Mouse (Mus musculus): ENCODE data around the gene Cdc14b. TPM values are rescaled to one million over a fixed set of nuclear protein-coding genes. Genes with fewer than 3 reads are reported as not detected.
A peak's percentile ranks its signal among the peaks of the same experiment; 100 is the strongest.

The Cdc14b gene
- polyA plus RNA-seq, 1 experiment from 2014 or later = 29.5 TPM

GRCm38 (mm10) chr13:64237681-64238157, 37.4 kb downstream of the Cdc14b start:
- Histone ChIP-seq H3K27ac (replicated peaks; ENCODE audit: low read depth, low read length) (no peak overlapping the region), H3K4me2 (ENCODE audit: low read depth, low read length) (no peak overlapping the region), H3K9ac (replicated peaks; ENCODE audit: low read length) (no peak overlapping the region), H3K4me1 (ENCODE audit: control insufficient read depth, insufficient read depth, low read length) (no peaks in the 10 kb centered on the region), H3K27me3 (ENCODE audit: control insufficient read depth, insufficient read depth, low read length) (no peaks in the 10 kb centered on the region), H3K36me3 (replicated peaks; ENCODE audit: control insufficient read depth, insufficient read depth, low read depth, low read length) (no peaks in the 10 kb centered on the region), H3K4me3 (ENCODE audit: low read depth, low read length) (no peak overlapping the region), H3K9me3 (replicated peaks; ENCODE audit: control insufficient read depth, low read length) (no peaks in the 10 kb centered on the region)
- DNase-seq (ENCODE audit: low spot score) = no peak
- no peak for ATAC-seq (replicated peaks; ENCODE audit: insufficient number of reproducible peaks, low FRiP score, low TSS enrichment, low read depth)

- H3K27ac ChIP-seq (replicated peaks; ENCODE audit: low read depth, low read length) = no peak overlapping the region
- H3K9me3 ChIP-seq (replicated peaks; ENCODE audit: control insufficient read depth, low read length) = no peaks in the 10 kb centered on the region
- H3K9ac ChIP-seq (replicated peaks; ENCODE audit: low read length) = no peak overlapping the region
- H3K36me3 ChIP-seq (replicated peaks; ENCODE audit: control insufficient read depth, insufficient read depth, low read depth, low read length) = no peaks in the 10 kb centered on the region
- no peaks in the 10 kb centered on the region for H3K4me1 ChIP-seq (ENCODE audit: control insufficient read depth, insufficient read depth, low read length)
- no peak overlapping the region for H3K4me3 ChIP-seq (ENCODE audit: low read depth, low read length)
- no peaks in the 10 kb centered on the region for H3K27me3 ChIP-seq (ENCODE audit: control insufficient read depth, insufficient read depth, low read length)
- H3K4me2 ChIP-seq (ENCODE audit: low read depth, low read length) = no peak overlapping the region
- DNase-seq (ENCODE audit: low spot score) = no peak
- no peak for ATAC-seq (replicated peaks; ENCODE audit: insufficient number of reproducible peaks, low FRiP score, low TSS enrichment, low read depth)
- WGBS = 66% methylated on average over 4 of the region's 4 CpGs
Observed at GRCm38 (mm10) chr13:64237000-64237680, 38.0 kb downstream of the Cdc14b start.

- H3K4me1 ChIP-seq (ENCODE audit: control insufficient read depth, insufficient read depth, low read length) = no peaks in the 10 kb centered on the region
- no peak overlapping the region for H3K4me3 ChIP-seq (ENCODE audit: low read depth, low read length)
- no peaks in the 10 kb centered on the region for H3K36me3 ChIP-seq (replicated peaks; ENCODE audit: control insufficient read depth, insufficient read depth, low read depth, low read length)
- no peaks in the 10 kb centered on the region for H3K27me3 ChIP-seq (ENCODE audit: control insufficient read depth, insufficient read depth, low read length)
- H3K9ac ChIP-seq (replicated peaks; ENCODE audit: low read length) = no peak overlapping the region
- DNase-seq (ENCODE audit: low spot score) = peak; percentile 12
- peak overlapping the region; percentile 31; the same call in 1 of the 2 replicates for H3K27ac ChIP-seq (replicated peaks; ENCODE audit: low read depth, low read length)
- no peak for ATAC-seq (replicated peaks; ENCODE audit: insufficient number of reproducible peaks, low FRiP score, low TSS enrichment, low read depth)
- WGBS = 63% methylated on average over 3 of the region's 3 CpGs
- H3K9me3 ChIP-seq (replicated peaks; ENCODE audit: control insufficient read depth, low read length) = no peaks in the 10 kb centered on the region
- no peak overlapping the region for H3K4me2 ChIP-seq (ENCODE audit: low read depth, low read length)
Observed at GRCm38 (mm10) chr13:64235777-64236176, 39.3 kb downstream of the Cdc14b start.

GRCm38 (mm10) chr13:64235062-64235715, 39.9 kb downstream of the Cdc14b start:
- no peak for ATAC-seq (replicated peaks; ENCODE audit: insufficient number of reproducible peaks, low FRiP score, low TSS enrichment, low read depth)
- H3K36me3 ChIP-seq (replicated peaks; ENCODE audit: control insufficient read depth, insufficient read depth, low read depth, low read length) = no peaks in the 10 kb centered on the region
- H3K9me3 ChIP-seq (replicated peaks; ENCODE audit: control insufficient read depth, low read length) = no peaks in the 10 kb centered on the region
- H3K27ac ChIP-seq (replicated peaks; ENCODE audit: low read depth, low read length) = peak overlapping the region; percentile 41; the same call in 1 of the 2 replicates
- no peaks in the 10 kb centered on the region for H3K4me1 ChIP-seq (ENCODE audit: control insufficient read depth, insufficient read depth, low read length)
- peak; percentile 76 for DNase-seq (ENCODE audit: low spot score)
- H3K4me3 ChIP-seq (ENCODE audit: low read depth, low read length) = no peak overlapping the region
- no peaks in the 10 kb centered on the region for H3K27me3 ChIP-seq (ENCODE audit: control insufficient read depth, insufficient read depth, low read length)
- no peak overlapping the region for H3K4me2 ChIP-seq (ENCODE audit: low read depth, low read length)
- H3K9ac ChIP-seq (replicated peaks; ENCODE audit: low read length) = no peak overlapping the region
- 29% methylated on average over 4 of the region's 4 CpGs for WGBS

- Histone ChIP-seq H3K36me3 (replicated peaks; ENCODE audit: control insufficient read depth, insufficient read depth, low read depth, low read length) (no peaks in the 10 kb centered on the region), H3K27me3 (ENCODE audit: control insufficient read depth, insufficient read depth, low read length) (no peaks in the 10 kb centered on the region), H3K9ac (replicated peaks; ENCODE audit: low read length) (no peak overlapping the region), H3K9me3 (replicated peaks; ENCODE audit: control insufficient read depth, low read length) (no peaks in the 10 kb centered on the region), H3K4me2 (ENCODE audit: low read depth, low read length) (no peak overlapping the region), H3K4me1 (ENCODE audit: control insufficient read depth, insufficient read depth, low read length) (no peaks in the 10 kb centered on the region), H3K27ac (replicated peaks; ENCODE audit: low read depth, low read length) (no peak overlapping the region), H3K4me3 (ENCODE audit: low read depth, low read length) (no peak overlapping the region)
- 83% methylated on average over 4 of the region's 4 CpGs for WGBS
- ATAC-seq (replicated peaks; ENCODE audit: insufficient number of reproducible peaks, low FRiP score, low TSS enrichment, low read depth) (no peak), DNase-seq (ENCODE audit: low spot score) (no peak)
Observed at GRCm38 (mm10) chr13:64233139-64233538, 42.0 kb downstream of the Cdc14b start.

- Histone ChIP-seq H3K9me3 (replicated peaks; ENCODE audit: control insufficient read depth, low read length) (no peaks in the 10 kb centered on the region), H3K27ac (replicated peaks; ENCODE audit: low read depth, low read length) (no peak overlapping the region), H3K27me3 (ENCODE audit: control insufficient read depth, insufficient read depth, low read length) (no peaks in the 10 kb centered on the region), H3K4me2 (ENCODE audit: low read depth, low read length) (no peak overlapping the region), H3K4me3 (ENCODE audit: low read depth, low read length) (no peak overlapping the region), H3K4me1 (ENCODE audit: control insufficient read depth, insufficient read depth, low read length) (no peaks in the 10 kb centered on the region), H3K9ac (replicated peaks; ENCODE audit: low read length) (no peak overlapping the region), H3K36me3 (replicated peaks; ENCODE audit: control insufficient read depth, insufficient read depth, low read depth, low read length) (no peaks in the 10 kb centered on the region)
- 87% methylated on average over 4 of the region's 4 CpGs for WGBS
- no peak for DNase-seq (ENCODE audit: low spot score)
- ATAC-seq (replicated peaks; ENCODE audit: insufficient number of reproducible peaks, low FRiP score, low TSS enrichment, low read depth) = no peak
Observed at GRCm38 (mm10) chr13:64226725-64227124, 48.4 kb downstream of the Cdc14b start.

- Histone ChIP-seq H3K36me3 (replicated peaks; ENCODE audit: control insufficient read depth, insufficient read depth, low read depth, low read length) (no peaks in the 10 kb centered on the region), H3K9ac (replicated peaks; ENCODE audit: low read length) (no peak overlapping the region), H3K27ac (replicated peaks; ENCODE audit: low read depth, low read length) (no peak overlapping the region), H3K4me2 (ENCODE audit: low read depth, low read length) (no peak overlapping the region), H3K4me3 (ENCODE audit: low read depth, low read length) (no peak overlapping the region), H3K4me1 (ENCODE audit: control insufficient read depth, insufficient read depth, low read length) (no peaks in the 10 kb centered on the region), H3K27me3 (ENCODE audit: control insufficient read depth, insufficient read depth, low read length) (no peaks in the 10 kb centered on the region), H3K9me3 (replicated peaks; ENCODE audit: control insufficient read depth, low read length) (no peaks in the 10 kb centered on the region)
- WGBS = 79% methylated on average over 3 of the region's 3 CpGs
- DNase-seq (ENCODE audit: low spot score) (no peak), ATAC-seq (replicated peaks; ENCODE audit: insufficient number of reproducible peaks, low FRiP score, low TSS enrichment, low read depth) (no peak)
Observed at GRCm38 (mm10) chr13:64225738-64226137, 49.4 kb downstream of the Cdc14b start.

GRCm38 (mm10) chr13:64214891-64215290, 60.2 kb downstream of the Cdc14b start:
- DNase-seq (ENCODE audit: low spot score) (no peak), ATAC-seq (replicated peaks; ENCODE audit: insufficient number of reproducible peaks, low FRiP score, low TSS enrichment, low read depth) (no peak)
- no peaks in the 10 kb centered on the region for H3K4me1 ChIP-seq (ENCODE audit: control insufficient read depth, insufficient read depth, low read length)
- 91% methylated on average over 5 of the region's 5 CpGs for WGBS
- no peaks in the 10 kb centered on the region for H3K27me3 ChIP-seq (ENCODE audit: control insufficient read depth, insufficient read depth, low read length)
- no peak overlapping the region for H3K9ac ChIP-seq (replicated peaks; ENCODE audit: low read length)
- no peak overlapping the region for H3K4me2 ChIP-seq (ENCODE audit: low read depth, low read length)
- no peaks in the 10 kb centered on the region for H3K36me3 ChIP-seq (replicated peaks; ENCODE audit: control insufficient read depth, insufficient read depth, low read depth, low read length)
- no peak overlapping the region for H3K4me3 ChIP-seq (ENCODE audit: low read depth, low read length)
- no peaks in the 10 kb centered on the region for H3K9me3 ChIP-seq (replicated peaks; ENCODE audit: control insufficient read depth, low read length)
- H3K27ac ChIP-seq (replicated peaks; ENCODE audit: low read depth, low read length) = no peak overlapping the region
